21 mouse cellular contexts compared by ENCODE assay signal in the genomic region with DNA sequence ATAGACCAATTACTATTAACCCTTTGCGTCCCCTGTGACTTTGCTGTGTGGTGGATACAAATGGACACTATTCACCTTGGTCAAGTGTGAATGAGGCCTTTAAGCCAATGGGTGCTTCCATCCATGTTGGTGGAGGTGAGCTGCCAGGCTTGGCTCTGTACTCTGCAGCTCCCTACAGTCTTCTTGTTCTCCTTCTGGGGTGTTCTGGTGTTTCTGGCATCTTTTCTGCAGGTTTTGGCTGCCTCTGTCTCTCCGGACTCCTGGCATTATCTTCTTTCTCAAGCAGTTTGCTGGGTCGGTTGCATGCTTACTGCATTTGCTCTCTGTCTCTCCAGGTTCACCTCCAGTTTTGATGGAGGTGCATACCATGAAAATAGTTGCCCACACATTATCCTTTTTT. TPM values are rescaled to one million over a fixed set of nuclear protein-coding genes. Genes with fewer than 3 reads are reported as not detected.
"Had no signal": no experiment of that assay in that cellular context is flagged by ENCODE, and none has a peak within 500 bp of the region (broad histone marks: within the 10 kb centered on the region; RNA-seq: fewer than 3 reads in every experiment).

No protein-coding gene starts in this region.

- H3K36me3 ChIP-seq: liver, embryonic 15.5 days; lung, embryonic 15.5 days; midbrain, embryonic 15.5 days; stomach, embryonic 15.5 days had no signal

- H3K4me2 ChIP-seq: liver, embryonic 11.5 days; liver, embryonic 15.5 days; lung, embryonic 15.5 days; midbrain, embryonic 15.5 days; neural tube, embryonic 13.5 days; stomach, embryonic 15.5 days had no signal

- H3K4me3 ChIP-seq: layer of hippocampus, adult 2 months; left cerebral cortex, adult 2 months; liver, embryonic 15.5 days; lung, embryonic 15.5 days; megakaryocyte, embryonic 14.5 days; midbrain, embryonic 10.5 days; midbrain, embryonic 15.5 days; neural tube, embryonic 13.5 days; stomach, embryonic 15.5 days had no signal

- DNase-seq: kidney, adult 18-20 months; kidney, adult 9 months; layer of hippocampus, postnatal 36 days; lung, adult 18-20 months; lung, postnatal 10 days; lung, postnatal 36 days; retina, postnatal 1 day; right cerebral cortex, postnatal 25 days; spleen, adult 18-20 months; thymus, postnatal 25 days had no signal

- H3K9me3 ChIP-seq: liver, embryonic 15.5 days; lung, embryonic 15.5 days; midbrain, embryonic 15.5 days; neural tube, embryonic 13.5 days; stomach, embryonic 15.5 days had no signal

- H3K27ac ChIP-seq: layer of hippocampus, adult 2 months; left cerebral cortex, adult 2 months; liver, embryonic 15.5 days; lung, embryonic 15.5 days; midbrain, embryonic 10.5 days; midbrain, embryonic 15.5 days; neural tube, embryonic 13.5 days; stomach, embryonic 15.5 days had no signal

- H3K27me3 ChIP-seq: lung, embryonic 15.5 days; megakaryocyte, embryonic 14.5 days; midbrain, embryonic 15.5 days; neural tube, embryonic 13.5 days; stomach, embryonic 15.5 days had no signal

- ATAC-seq: midbrain, embryonic 15.5 days had no signal

- H3K9ac ChIP-seq: liver, embryonic 15.5 days; lung, embryonic 15.5 days; midbrain, embryonic 15.5 days; neural tube, embryonic 13.5 days; stomach, embryonic 15.5 days had no signal

- H3K4me1 ChIP-seq: liver, embryonic 15.5 days; megakaryocyte, embryonic 14.5 days had no signal

RNA-seq across cellular contexts. Expression of a gene that starts 7.2 kb away (rescaled TPM):
- total RNA-seq: neutrophil, adult 5-6 weeks had no signal
